Mouse (Mus musculus) heart, adult 9 months (tissue): ENCODE measurements around the gene Enc1.
A peak's percentile ranks its signal among the peaks of the same experiment; 100 is the strongest.
"Not testable (repeated sequence)": the region's sequence is repeated elsewhere in the genome, so short reads cannot be mapped to it uniquely, and the experiment has no call there.

Source experiments
- DNase-seq, 2 experiments: peaks; one replicate each; pipeline ENCODE4 v3.0.0; 2022; ENCODE audit warnings: low spot score in 2 of 2

Enc1 gene

DNA sequence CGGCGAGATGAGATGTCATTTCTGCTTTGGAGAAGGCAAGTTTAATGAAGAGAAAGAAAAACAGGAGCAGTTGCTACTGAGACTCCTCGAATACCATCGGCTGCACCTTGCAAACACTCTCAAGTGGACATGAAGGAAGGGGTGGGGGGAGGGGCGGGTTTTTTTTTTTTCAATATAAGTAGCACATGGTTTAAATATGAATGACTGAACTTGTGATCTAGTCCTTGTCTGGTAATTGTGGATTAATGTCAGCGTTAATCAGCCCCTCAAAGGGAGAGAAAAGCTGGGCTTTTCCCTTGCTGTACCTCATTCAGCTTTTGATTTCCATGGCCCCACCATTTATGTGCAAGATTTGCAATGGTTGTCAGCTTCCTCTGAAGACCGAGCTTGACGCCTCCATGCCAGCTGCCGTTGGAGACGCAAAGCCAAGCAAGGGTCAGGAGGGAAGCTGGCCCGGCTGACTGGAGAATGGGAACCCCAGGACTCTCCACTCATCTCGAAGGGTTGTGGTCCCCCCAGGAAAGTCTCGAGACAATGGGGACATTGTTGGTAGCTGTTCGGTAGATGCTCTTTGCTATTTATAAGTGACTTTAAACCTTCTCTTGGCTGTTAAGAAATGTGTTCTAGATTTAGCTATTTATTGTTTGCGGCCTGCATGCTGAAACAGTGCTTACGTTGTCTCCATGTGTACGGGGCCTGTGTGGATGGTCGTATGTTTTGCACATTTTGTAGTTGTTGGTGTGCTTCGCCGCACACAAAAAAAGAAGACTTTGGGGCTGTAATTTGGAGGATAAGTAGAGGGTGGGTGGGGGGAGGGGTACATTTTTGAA lies 9.9 kb downstream of the Enc1 start:
- no peak for DNase-seq

- no peak for DNase-seq
Observed at GRCm38 (mm10) chr13:97251736-97252135, 10.8 kb downstream of the Enc1 start.

- DNase-seq: no peak
Observed at GRCm38 (mm10) chr13:97252469-97252868, 11.6 kb downstream of the Enc1 start.

DNA sequence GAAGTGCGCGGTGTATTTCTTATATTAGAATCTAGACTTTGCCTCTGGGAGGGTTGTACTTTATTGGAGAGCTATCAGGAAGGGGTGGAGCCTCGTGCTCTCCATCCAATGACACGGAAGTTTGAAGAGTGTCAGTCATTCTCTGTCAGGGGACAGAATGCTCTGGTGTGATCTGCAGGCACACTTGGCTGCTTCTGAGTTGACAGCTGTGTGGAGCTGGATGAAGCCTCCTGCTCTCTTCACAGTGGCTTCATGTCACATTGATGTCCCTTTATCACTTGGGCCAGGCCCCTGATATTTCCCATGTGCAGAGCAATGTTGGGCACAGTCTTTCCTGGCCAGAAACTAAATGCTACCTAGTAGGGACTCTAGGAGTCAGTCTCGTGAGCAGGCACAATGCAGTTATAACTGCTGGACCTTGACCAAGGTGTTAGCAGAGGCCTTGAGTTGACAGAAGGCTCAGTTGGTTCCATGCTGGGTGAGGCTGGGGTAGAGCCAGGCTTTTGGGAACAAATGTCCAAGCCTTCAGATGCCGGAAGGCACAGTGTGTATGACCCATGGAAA lies 12.6 kb downstream of the Enc1 start:
- DNase-seq: peak in 1 of 2 experiments; percentile 23

DNA sequence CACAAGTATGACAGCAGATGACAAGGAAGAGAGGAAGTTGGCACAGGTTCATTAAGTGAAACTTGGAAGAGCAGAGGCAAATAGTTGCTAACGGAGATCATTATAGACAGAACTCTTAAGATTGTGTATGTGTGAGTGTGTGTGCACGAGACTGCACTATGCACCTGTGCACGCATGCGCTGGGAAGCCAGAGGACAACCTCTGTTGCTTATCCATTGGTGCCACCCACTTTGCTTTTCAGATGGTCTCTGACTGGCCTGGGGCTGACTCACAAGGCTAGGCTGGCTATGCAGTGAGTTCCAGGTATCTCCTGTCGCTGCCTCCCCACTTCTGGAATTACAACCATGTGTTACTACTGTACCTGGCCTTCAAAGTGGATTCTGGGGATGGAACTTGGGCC lies 13.1 kb downstream of the Enc1 start:
- DNase-seq: no peak

DNA sequence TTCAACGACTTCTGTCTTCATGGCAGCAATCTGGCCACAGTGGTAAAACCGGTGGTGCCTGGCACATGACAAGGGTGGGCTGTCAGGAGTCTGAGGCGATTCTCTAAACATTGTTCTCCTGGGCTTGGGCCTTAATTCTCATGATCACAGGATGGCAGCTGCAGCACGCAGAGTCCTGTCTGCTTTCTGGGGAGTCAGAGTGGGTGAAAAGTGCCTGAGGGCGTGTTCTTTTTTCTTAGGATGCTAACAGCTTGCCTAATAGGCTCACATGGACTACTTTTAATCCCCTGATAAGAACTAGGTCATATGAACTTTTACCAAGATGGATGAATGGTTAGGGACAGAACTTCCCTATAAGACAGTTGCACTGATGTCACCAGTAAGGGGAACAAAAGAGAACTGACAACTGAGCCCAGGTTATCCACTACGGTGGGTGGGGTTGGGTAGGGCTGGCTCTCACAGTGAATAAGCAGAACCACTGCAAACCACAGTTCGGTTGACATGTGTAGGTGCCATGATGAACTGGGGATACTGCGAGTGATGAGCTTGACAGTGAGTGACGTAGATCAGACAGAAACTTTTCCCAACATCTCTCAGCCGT lies 13.8 kb downstream of the Enc1 start:
- DNase-seq: no peak

- DNase-seq: no peak
Observed at GRCm38 (mm10) chr13:97255976-97256848, 15.3 kb downstream of the Enc1 start.

DNA sequence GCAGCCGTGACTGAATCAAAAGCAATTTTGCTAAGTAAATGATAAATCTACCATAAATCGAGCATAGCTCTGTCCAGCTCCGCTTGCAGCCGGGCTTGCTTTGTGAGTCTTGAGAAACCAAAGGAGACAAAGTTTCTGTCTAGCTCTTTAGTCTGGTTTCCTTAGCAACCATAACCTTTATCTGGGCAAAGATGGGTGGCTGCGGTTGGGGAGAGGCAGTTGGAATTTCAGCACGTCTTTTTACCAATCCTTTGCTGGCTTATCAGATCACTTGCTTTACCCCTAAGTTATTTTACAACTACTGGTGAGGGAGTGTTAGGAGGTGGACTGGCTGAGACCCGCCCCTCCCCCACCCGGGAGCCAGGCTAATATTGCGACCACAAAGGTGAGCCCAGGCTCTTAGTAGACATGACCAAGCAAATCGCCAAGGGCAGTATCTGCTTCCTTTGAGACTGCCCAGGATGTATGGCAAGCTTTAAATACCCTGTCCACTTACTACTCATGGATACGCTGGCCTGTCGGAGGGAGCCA lies 16.0 kb downstream of the Enc1 start:
- no peak for DNase-seq

GRCm38 (mm10) chr13:97259271-97259670 lies 18.4 kb downstream of the Enc1 start:
- no peak for DNase-seq

DNA sequence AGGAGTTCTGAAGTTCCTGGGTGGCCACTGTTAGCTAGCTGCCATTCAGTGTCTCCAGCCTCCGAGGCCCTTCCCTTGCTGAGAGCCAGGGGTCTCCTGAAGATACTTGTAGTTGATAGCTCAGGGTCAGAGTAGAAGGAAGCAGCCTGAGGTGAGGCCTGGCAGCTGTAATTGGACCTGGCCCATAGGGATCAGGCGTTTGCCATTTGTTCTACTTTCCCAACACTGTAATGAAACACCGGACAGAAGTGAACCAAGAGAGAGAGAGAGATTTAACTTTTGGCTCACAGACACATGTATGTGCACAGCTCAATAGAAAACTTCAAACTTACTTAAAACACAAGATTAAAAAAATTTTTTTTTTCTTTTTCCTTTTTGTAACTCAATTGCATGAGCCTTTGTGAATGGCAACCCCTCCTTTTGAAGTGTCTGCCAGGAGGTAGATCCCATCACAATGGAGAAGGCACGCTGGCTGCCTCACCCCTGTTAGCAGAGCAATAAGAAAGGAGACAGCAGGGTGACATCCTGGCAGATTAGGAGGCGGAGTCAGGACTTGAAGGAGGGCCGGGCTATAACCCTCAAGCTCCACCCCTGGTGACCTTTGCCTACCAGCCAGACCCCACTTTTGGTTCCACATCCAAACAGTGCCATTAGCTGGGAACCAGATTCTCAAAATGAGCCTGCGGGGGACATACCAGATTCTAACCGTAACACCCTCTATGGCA lies 19.7 kb downstream of the Enc1 start:
- no peak for DNase-seq

DNA sequence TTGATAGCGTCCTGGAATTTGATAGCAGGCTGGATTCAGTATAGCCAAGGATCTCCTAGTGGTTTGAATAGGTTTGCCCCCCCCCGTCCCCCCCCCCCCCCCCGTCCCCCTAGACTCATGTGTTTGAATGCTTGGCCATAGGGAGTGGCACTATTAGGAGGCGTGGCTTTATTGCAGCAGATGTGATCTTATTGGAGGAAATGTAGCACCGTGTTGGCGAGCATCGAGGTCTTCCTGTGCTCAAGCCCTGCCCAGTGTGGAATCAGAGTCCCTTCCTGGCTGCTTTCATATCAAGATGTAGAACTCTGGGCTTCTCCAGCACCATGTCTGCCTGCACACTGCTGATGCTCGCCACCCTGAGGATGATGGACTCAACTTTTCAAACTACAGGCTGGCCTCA lies 20.6 kb downstream of the Enc1 start:
- no peak for DNase-seq

DNA sequence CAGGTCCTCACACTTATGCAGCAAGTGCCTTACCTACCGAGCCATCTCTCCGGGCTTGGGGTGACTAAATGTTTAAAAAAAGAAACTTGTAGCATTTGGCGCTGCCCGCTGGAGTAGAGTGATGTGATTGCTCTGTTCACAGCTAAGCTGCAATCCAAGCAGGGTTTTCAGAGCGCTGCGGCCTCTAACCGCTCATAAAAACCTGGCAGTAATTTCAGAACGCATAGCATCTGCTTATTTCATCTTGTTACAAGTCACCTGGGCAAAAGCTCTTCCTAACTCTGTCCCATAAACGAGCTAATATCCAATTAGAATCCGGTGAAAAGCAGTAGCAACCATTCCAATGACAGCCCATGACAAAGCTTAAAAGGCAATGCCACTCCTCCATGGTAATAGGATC lies 21.8 kb downstream of the Enc1 start:
- DNase-seq: no peak

GRCm38 (mm10) chr13:97265534-97265933 lies 24.6 kb downstream of the Enc1 start:
- DNase-seq: not testable (repeated sequence)

- no peak for DNase-seq
Observed at GRCm38 (mm10) chr13:97270723-97271122, 29.8 kb downstream of the Enc1 start.

- no peak for DNase-seq
Observed at GRCm38 (mm10) chr13:97271641-97272040, 30.7 kb downstream of the Enc1 start.

GRCm38 (mm10) chr13:97274757-97275156 lies 33.9 kb downstream of the Enc1 start:
- no peak for DNase-seq

DNA sequence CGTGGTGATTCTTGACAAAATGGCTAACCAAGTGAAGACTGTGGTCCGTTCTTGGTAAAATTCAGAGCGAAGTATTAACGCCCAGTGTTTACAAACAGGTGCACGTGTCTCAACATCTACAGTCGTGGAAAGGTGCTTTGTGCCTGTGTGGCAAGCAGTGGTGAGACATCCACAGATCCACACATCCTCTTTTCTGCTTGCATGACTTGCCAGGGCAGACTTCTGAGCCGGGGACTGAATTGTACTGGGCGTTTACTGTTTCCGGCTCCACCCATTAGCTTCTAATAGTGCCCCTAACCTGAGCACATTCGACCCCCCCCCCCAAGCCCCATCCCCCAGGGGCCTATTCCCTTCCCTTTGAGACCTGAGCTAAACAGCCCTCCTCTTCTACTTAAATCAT lies 34.6 kb downstream of the Enc1 start:
- DNase-seq: no peak

- no peak for DNase-seq
Observed at GRCm38 (mm10) chr13:97282051-97282910, 41.4 kb downstream of the Enc1 start.

GRCm38 (mm10) chr13:97282911-97283281 lies 42.0 kb downstream of the Enc1 start:
- no peak for DNase-seq

- DNase-seq: no peak
Observed at GRCm38 (mm10) chr13:97287046-97287445, 46.1 kb downstream of the Enc1 start.
